Mouse (Mus musculus) ES-Bruce4 (cell line): Measurements from ENCODE around the gene Mlf2. TPM values are rescaled to one million over a fixed set of nuclear protein-coding genes. Genes with fewer than 3 reads are reported as not detected.
"Not testable (repeated sequence)": the region's sequence is repeated elsewhere in the genome, so short reads cannot be mapped to it uniquely, and the experiment has no call there.

Experiments used
- H3K27ac ChIP-seq: 2 replicates; pipeline ENCODE4 v1.5.1; 2012; ENCODE audit warnings: low read length, inconsistent platforms; ENCODE audit not compliant: insufficient read depth
- H3K27me3 ChIP-seq: 2 replicates; pipeline ENCODE4 v1.6.1; 2012; ENCODE audit warnings: mild to moderate bottlenecking, low read length, inconsistent platforms; ENCODE audit not compliant: control insufficient read depth, poor library complexity, insufficient read depth, severe bottlenecking
- H3K36me3 ChIP-seq: 2 replicates; pipeline ENCODE4 v1.6.1; 2012; ENCODE audit warnings: inconsistent platforms, mild to moderate bottlenecking, low read length, moderate library complexity; ENCODE audit not compliant: control insufficient read depth, poor library complexity, insufficient read depth, severe bottlenecking
- H3K4me1 ChIP-seq: one replicate; pipeline ENCODE4 v1.8.1; 2011; ENCODE audit warnings: low read length; ENCODE audit not compliant: control insufficient read depth, insufficient read depth
- H3K4me3 ChIP-seq: 2 replicates; pipeline ENCODE4 v1.5.1; 2011; ENCODE audit warnings: low read depth, mild to moderate bottlenecking, low read length
- H3K9ac ChIP-seq: 2 replicates; pipeline ENCODE4 v1.6.1; 2012; ENCODE audit warnings: low read depth, mild to moderate bottlenecking, inconsistent platforms; ENCODE audit not compliant: poor library complexity, severe bottlenecking
- H3K9me3 ChIP-seq: replicated peaks from 2 replicates; pipeline ENCODE4 v1.6.1; 2012; ENCODE audit warnings: mild to moderate bottlenecking, low read length, inconsistent platforms; ENCODE audit not compliant: control insufficient read depth, poor library complexity, insufficient read depth, severe bottlenecking
- CTCF ChIP-seq: IDR thresholded peaks from one replicate; pipeline ENCODE4 v1.8.1; 2011; ENCODE audit warnings: low read depth, low read length
- EP300 ChIP-seq: IDR thresholded peaks from 2 replicates; pipeline ENCODE4 v1.6.1; 2011; ENCODE audit warnings: low read depth, low read length; ENCODE audit not compliant: insufficient read depth
- POLR2A ChIP-seq: IDR thresholded peaks from one replicate; pipeline ENCODE4 v1.8.1; 2011; ENCODE audit warnings: low read length; ENCODE audit not compliant: insufficient read depth
- polyA plus RNA-seq: library from polyadenylated mRNA; stranded (reverse); fragments of >200 nt; gene quantifications from 2 replicates; pipeline ENCODE4 v1.2.4, GENCODE M21; 2011; ENCODE audit warnings: low read depth; ENCODE audit not compliant: missing spikeins, insufficient read depth, insufficient read length

The Mlf2 gene
- polyA plus RNA-seq, 1 experiment = 263 TPM

- Histone ChIP-seq H3K36me3 (no peaks in the 10 kb centered on the region), H3K9ac (no peak overlapping the region)
Measured at GRCm38 (mm10) chr6:124888555-124889125, 42.5 kb upstream of the Mlf2 start.

GRCm38 (mm10) chr6:124890997-124891396 lies 40.2 kb upstream of the Mlf2 start:
- peaks cover 3% of the 10 kb centered on the region for H3K4me1 ChIP-seq
- no peak overlapping the region for H3K9ac ChIP-seq
- H3K27me3 ChIP-seq = no peaks in the 10 kb centered on the region
- H3K36me3 ChIP-seq = no peaks in the 10 kb centered on the region
- TF ChIP-seq CTCF = no peak
- no peak for TF ChIP-seq EP300
- TF ChIP-seq POLR2A = no peak
- H3K4me3 ChIP-seq = no peak overlapping the region
- H3K9me3 ChIP-seq = no peaks in the 10 kb centered on the region; the same call in 1 of the 2 replicates
- no peak overlapping the region for H3K27ac ChIP-seq

More at GRCm38 (mm10) chr6:124888555-124889125, 42.5 kb upstream of the Mlf2 start:
- H3K9me3 ChIP-seq = no peaks in the 10 kb centered on the region; the same call in 1 of the 2 replicates
- no peaks in the 10 kb centered on the region for H3K27me3 ChIP-seq
- H3K27ac ChIP-seq = no peak overlapping the region
- H3K4me1 ChIP-seq = peaks cover 3% of the 10 kb centered on the region
- no peak overlapping the region for H3K4me3 ChIP-seq
- TF ChIP-seq POLR2A = no peak
- TF ChIP-seq CTCF = no peak
- no peak for TF ChIP-seq EP300

GRCm38 (mm10) chr6:124894113-124894512 lies 37.1 kb upstream of the Mlf2 start:
- not testable (repeated sequence) for H3K9ac ChIP-seq, H3K4me3 ChIP-seq, H3K9me3 ChIP-seq, H3K27ac ChIP-seq, H3K4me1 ChIP-seq, H3K27me3 ChIP-seq, H3K36me3 ChIP-seq

- Histone ChIP-seq H3K27me3 (no peaks in the 10 kb centered on the region), H3K9ac (no peak overlapping the region), H3K9me3 (no peaks in the 10 kb centered on the region), H3K4me3 (no peak overlapping the region), H3K27ac (no peak overlapping the region), H3K4me1 (peaks cover 12% of the 10 kb centered on the region), H3K36me3 (no peaks in the 10 kb centered on the region)
- TF ChIP-seq POLR2A = no peak
- no peak for TF ChIP-seq CTCF
- no peak for TF ChIP-seq EP300
Measured at GRCm38 (mm10) chr6:124898359-124898758, 32.8 kb upstream of the Mlf2 start.

GRCm38 (mm10) chr6:124900056-124900800 lies 31.0 kb upstream of the Mlf2 start:
- Histone ChIP-seq H3K36me3 (no peaks in the 10 kb centered on the region), H3K4me1 (peaks cover 12% of the 10 kb centered on the region), H3K27me3 (no peaks in the 10 kb centered on the region), H3K9me3 (no peaks in the 10 kb centered on the region), H3K27ac (0 out of 2 replicates have a peak overlapping the region, but pooled peaks have one; percentile 8), H3K9ac (no peak overlapping the region), H3K4me3 (no peak overlapping the region)
- TF ChIP-seq POLR2A = no peak
- TF ChIP-seq EP300 = no peak
- TF ChIP-seq CTCF = no peak

- Histone ChIP-seq H3K27ac (no peak overlapping the region), H3K9ac (no peak overlapping the region), H3K36me3 (no peaks in the 10 kb centered on the region), H3K4me1 (peaks cover 12% of the 10 kb centered on the region), H3K27me3 (no peaks in the 10 kb centered on the region), H3K4me3 (no peak overlapping the region), H3K9me3 (no peaks in the 10 kb centered on the region)
- TF ChIP-seq CTCF = no peak
- TF ChIP-seq POLR2A = no peak
- no peak for TF ChIP-seq EP300
Measured at GRCm38 (mm10) chr6:124900801-124901480, 30.2 kb upstream of the Mlf2 start.
